Mouse (Mus musculus) monocyte, adult 5-6 weeks (primary cell): ENCODE data around the gene Zkscan14. TPM values are rescaled to one million over a fixed set of nuclear protein-coding genes. Genes with fewer than 3 reads are reported as not detected.

ENCODE experiments used
- ATAC-seq: fragments of 153-309, 156-312 bp; replicated peaks from 2 replicates; pipeline ENCODE4 v1.8.0; 2017; ENCODE audit warnings: mild to moderate bottlenecking; ENCODE audit not compliant: low TSS enrichment, insufficient number of reproducible peaks, severe bottlenecking, poor library complexity, low FRiP score
- total RNA-seq: library from RNA; stranded (forward); fragments of 200-1000, 200-491, 200-594 nt; gene quantifications from 3 replicates; pipeline ENCODE4 v1.2.3, GENCODE M21; 2017

Gene Zkscan14
- total RNA-seq, 1 experiment from 2014 or later = 65.2 TPM

GRCm38 (mm10) chr5:145205041-145205440, 3.4 kb upstream of the Zkscan14 start:
- ATAC-seq = no peak

DNA sequence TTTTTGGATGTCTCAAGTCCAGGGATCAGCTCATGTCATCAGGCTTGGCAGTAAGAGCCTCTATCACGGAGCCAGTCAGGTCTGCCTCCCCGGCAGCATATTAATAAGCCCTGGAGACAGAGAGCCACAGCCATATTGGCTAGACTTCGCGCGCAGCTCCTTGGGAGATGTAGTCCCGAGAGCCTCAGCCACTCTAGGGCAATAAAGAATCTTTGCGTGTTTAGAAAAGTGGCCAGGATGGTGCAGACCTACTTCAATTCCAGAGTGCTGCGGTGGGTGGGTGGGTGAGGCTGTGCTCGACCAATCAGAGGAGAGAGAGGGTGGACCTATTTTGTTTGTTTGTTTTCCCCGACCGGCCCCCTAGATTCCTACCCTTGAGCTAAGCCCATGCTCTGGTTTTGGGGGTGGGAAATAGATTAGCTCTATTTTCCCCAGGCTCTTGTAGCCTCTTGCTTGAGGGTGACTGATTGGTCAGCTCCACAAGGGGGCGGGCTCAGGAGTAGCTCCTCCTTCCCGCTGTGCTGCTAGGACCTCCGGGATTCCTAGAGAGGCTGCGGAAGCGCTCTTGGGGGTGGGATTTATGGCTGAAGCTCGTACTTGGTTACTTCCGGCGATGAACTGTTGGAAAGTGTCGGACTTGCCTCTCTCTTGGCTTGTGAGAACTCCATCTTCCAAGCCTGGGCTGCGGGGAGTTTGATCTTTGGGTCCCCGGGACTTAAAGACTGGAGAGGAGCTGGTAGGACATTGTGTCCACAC, 2.4 kb upstream of the Zkscan14 start, which contains the start of gene Zkscan5:
Gene Zkscan5, plus strand, starts transcription at position 627 of the 756 bp plus-strand sequence.
- ATAC-seq = peak; percentile 92

DNA sequence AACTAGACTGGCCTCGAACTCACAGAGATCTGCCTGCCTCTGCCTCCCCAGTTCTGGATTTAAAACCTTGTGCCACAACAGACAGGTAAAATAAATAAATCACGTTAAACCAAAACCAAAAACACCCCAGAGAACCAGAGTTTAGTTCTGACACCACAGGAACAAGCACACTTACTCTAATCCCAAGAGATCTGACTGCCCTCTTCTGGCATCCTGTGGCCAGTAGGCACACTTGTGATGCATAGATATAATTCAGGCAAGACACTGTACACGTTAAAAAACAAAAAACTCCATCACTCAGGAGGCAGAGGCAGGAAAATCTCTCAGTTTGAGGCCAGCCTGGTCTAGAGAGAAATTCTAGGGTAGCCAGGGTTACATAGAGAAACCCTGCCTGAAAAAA, 778 bp upstream of the Zkscan14 start:
- ATAC-seq = no peak

- ATAC-seq = no peak
These were observed 1.3 kb downstream of the Zkscan14 start for GRCm38 (mm10) chr5:145200387-145200786.

- ATAC-seq = no peak
These were observed 9.7 kb downstream of the Zkscan14 start, which contains the start of gene Atp5j2 for GRCm38 (mm10) chr5:145191962-145192361. Gene Atp5j2, minus strand, starts transcription at chr5:145192062.

GRCm38 (mm10) chr5:145190875-145191798, 10.5 kb downstream of the Zkscan14 start:
- ATAC-seq = peak; percentile 97

DNA sequence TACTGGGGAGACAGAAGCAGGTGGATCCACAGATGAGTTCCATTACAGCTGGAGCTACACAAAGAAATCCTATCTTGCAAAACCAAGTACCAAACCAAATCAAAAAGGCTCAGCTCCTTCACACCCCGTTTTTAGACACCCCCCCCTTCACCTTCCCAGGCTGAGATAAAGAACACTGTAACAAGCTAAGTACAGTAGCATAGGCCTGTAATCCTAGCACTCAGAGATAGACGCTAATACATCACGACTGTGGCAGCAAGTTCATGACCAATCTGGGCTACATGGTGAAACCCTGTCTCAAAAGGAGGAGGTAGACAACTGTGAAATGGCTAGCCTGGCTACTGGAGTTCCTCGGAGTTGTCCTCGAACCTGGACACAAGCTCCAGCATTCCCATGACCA, 11.3 kb downstream of the Zkscan14 start:
- ATAC-seq = no peak

GRCm38 (mm10) chr5:145189416-145189815, 12.3 kb downstream of the Zkscan14 start:
- ATAC-seq = no peak

DNA sequence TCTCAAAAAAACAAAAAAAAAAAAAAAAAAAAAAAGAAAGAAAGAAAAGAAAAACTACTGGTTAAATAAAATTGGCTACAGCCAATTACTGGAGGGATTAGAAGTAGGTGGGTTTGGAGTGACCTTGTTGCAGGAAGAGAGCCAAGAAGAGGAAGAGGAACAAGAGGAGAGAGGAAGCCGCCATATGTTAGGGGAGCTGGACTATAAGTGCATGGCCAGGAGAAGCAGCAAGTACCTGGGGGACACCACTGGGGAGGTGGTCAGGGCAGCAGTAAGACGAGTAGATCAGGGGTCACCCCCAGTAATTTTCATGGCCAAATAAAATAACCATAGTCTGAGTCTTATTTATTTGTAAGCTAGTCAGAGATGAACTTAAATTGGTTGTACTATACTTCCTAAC, 16.4 kb downstream of the Zkscan14 start:
- ATAC-seq = no peak

- ATAC-seq = no peak
These were observed 23.1 kb downstream of the Zkscan14 start for GRCm38 (mm10) chr5:145178461-145178980.

DNA sequence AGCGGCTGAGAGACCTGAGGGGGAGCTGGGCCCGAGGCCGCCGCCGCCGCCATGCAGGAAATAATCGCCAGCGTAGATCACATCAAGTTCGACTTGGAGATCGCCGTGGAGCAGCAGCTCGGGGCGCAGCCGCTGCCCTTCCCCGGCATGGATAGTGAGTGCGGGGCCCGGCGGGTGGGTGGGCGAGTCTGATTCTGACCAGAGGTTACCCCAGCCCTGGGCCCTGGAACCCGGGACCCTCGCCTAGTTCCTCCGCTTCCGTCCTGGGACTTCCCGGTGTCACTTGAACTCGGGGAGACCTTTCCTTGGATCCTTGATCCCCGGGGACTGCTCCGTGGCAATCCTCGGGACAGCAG, 34.4 kb downstream of the Zkscan14 start:
- no peak for ATAC-seq

- peak; percentile 94 for ATAC-seq
These were observed 34.9 kb downstream of the Zkscan14 start, which contains the start of the genes Ptcd1 and Cpsf4 for GRCm38 (mm10) chr5:145166536-145167305. Gene Ptcd1, minus strand, starts transcription at chr5:145167108. Gene Cpsf4, plus strand, starts transcription at chr5:145167213.

GRCm38 (mm10) chr5:145165184-145165583, 36.5 kb downstream of the Zkscan14 start:
- no peak for ATAC-seq

GRCm38 (mm10) chr5:145164710-145165109, 37.0 kb downstream of the Zkscan14 start:
- no peak for ATAC-seq

DNA sequence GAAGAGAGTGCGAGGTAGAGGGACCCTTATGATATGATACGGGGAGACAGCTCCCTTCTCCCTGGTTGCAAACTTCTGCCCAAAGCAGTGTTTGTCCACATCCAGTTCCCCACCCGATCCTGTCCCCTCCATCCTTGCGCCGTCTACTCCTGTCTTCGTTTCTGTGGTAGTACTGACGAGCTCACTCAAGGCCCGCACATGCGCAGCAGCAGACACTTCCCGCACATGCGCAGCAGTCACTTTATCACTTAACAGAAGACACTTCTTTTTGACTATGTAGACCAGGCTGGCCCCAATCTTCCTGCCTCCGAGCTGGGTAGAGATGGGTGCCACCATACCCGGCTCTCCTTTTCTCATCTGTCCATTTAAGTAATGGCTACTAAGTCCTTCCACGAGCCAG, 40.3 kb downstream of the Zkscan14 start:
- no peak for ATAC-seq

DNA sequence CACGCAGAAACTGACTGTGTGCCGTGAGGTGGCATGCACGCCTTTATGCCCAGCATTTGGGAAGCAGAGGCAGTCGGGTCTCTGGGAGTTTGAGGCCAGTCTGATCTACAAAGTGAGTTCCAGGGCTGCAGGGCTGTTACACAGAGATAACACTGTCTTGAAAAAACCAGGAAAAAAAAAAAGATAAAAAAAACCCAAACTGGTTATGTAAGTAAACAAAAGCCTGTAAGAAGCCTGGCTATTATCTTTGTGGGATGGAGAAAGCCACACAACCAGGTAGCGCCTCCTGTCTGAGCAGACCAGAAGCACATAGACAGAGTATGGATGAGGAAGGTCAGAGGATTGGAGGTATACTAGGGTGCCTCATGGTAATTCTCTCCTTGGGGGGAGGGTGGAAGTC, 49.0 kb downstream of the Zkscan14 start:
- no peak for ATAC-seq

DNA sequence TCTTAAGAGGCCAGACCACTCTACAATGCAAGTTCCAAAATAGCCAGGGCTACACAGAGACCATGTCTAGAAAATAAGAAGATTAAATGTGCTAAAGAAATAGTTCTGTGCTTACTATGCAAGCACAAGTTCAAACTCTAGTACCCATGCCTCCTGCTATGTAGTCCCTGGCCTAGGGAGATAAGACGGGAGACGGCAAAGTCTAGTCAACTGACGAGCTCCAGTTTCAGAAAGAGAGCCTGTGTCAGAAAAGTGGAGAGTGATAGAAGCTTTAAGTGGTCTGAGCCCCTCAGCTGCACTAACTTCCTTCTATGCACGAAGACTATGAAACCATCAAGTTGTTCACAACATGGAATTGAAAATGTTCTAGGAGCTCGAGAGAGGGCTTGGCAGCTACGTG, 52.4 kb downstream of the Zkscan14 start:
- no peak for ATAC-seq

GRCm38 (mm10) chr5:145147748-145148147, 53.9 kb downstream of the Zkscan14 start:
- no peak for ATAC-seq
